Mouse (Mus musculus) stomach, embryonic 14.5 days (tissue): ENCODE data around the gene Adgrf5. TPM values are rescaled to one million over a fixed set of nuclear protein-coding genes. Genes with fewer than 3 reads are reported as not detected.

ENCODE experiments used
- polyA plus RNA-seq: library from polyadenylated mRNA; unstranded; fragments of >200 nt; fragmentation: Nextera tagmentation; extraction: Ambion mirVana; gene quantifications from 2 replicates; pipeline ENCODE4 v1.2.1, GENCODE M21; 2014

The Adgrf5 gene
- polyA plus RNA-seq, 1 experiment from 2014 or later, result 11.6 TPM

Other genes with a start within 250 kb of the Adgrf5 start
- gene Adgrf1, start 90.1 kb upstream of the Adgrf5 start, polyA plus RNA-seq, result not detected in 2 replicates
- gene Mep1a, start 142.4 kb downstream of the Adgrf5 start, polyA plus RNA-seq, result 0.20 TPM in 1 of 2 replicates, not detected in the other
- 0.19 TPM in 1 of 2 replicates, not detected in the other for gene Ankrd66, start 183.2 kb downstream of the Adgrf5 start, polyA plus RNA-seq
- gene Pla2g7, start 207.6 kb downstream of the Adgrf5 start, polyA plus RNA-seq, result 8.4 and 10.9 TPM in 2 replicates